Mouse (Mus musculus) midbrain, embryonic 11.5 days (tissue): ENCODE data around the gene Hdgf. TPM values are rescaled to one million over a fixed set of nuclear protein-coding genes. Genes with fewer than 3 reads are reported as not detected.
A peak's percentile ranks its signal among the peaks of the same experiment; 100 is the strongest.

Experiments used
- ATAC-seq: fragments of 200-750 bp; cut with Nextera tagmentation; 2 replicates; pipeline ENCODE4 v1.8.0; 2017; ENCODE audit warnings: moderate TSS enrichment, moderate library complexity; ENCODE audit not compliant: low FRiP score
- DNase-seq: peaks from one replicate; pipeline ENCODE4 v3.0.0; 2015; ENCODE audit warnings: low spot score; ENCODE audit errors: missing footprints
- H3K27ac ChIP-seq: fragments of 300-500 bp; sonication (generic); 2 replicates; pipeline ENCODE4 v1.5.1; 2014; ENCODE audit warnings: low read depth, low read length
- H3K27me3 ChIP-seq: fragments of 300-500 bp; sonication (generic); 2 replicates; pipeline ENCODE4 v1.6.1; 2014; ENCODE audit warnings: mild to moderate bottlenecking, low read length, moderate library complexity, mixed read lengths; ENCODE audit not compliant: control insufficient read depth, insufficient read depth
- H3K36me3 ChIP-seq: fragments of 300-500 bp; sonication (generic); 2 replicates; pipeline ENCODE4 v1.6.1; 2014; ENCODE audit warnings: mild to moderate bottlenecking, low read length, moderate library complexity, mixed read lengths; ENCODE audit not compliant: control insufficient read depth, insufficient read depth
- H3K4me1 ChIP-seq: fragments of 300-500 bp; sonication (generic); 2 replicates; pipeline ENCODE4 v1.6.1; 2014; ENCODE audit warnings: low read length; ENCODE audit not compliant: control insufficient read depth, insufficient read depth
- H3K4me2 ChIP-seq: fragments of 300-500 bp; sonication (generic); 2 replicates; pipeline ENCODE4 v1.6.1; 2014; ENCODE audit warnings: mild to moderate bottlenecking, moderate library complexity
- H3K4me3 ChIP-seq: fragments of 300-500 bp; sonication (generic); 2 replicates; pipeline ENCODE4 v1.5.1; 2014; ENCODE audit warnings: low read depth, low read length
- H3K9ac ChIP-seq: fragments of 300-500 bp; sonication (generic); 2 replicates; pipeline ENCODE4 v1.6.1; 2014; ENCODE audit warnings: low read length
- H3K9me3 ChIP-seq: fragments of 300-500 bp; sonication (generic); 2 replicates; pipeline ENCODE4 v1.6.1; 2016; ENCODE audit warnings: low read length; ENCODE audit not compliant: control insufficient read depth
- WGBS: fragments of 180-500 bp; shearing (Covaris S2); extraction: QIAGEN DNeasy Blood & Tissue Kit; methylation state at CpG from one replicate; pipeline ENCODE4 v1.1.7; 2014; 5-methylcytosine and 5-hydroxymethylcytosine counted together
- polyA plus RNA-seq: library from polyadenylated mRNA; unstranded; fragments of >200 nt; fragmentation: Nextera tagmentation; extraction: Ambion mirVana; gene quantifications from 2 replicates; pipeline ENCODE4 v1.2.1, GENCODE M21; 2014

Gene Hdgf
- polyA plus RNA-seq, 1 experiment from 2014 or later = 268 TPM

- whole genome bisulfite sequencing = 37% methylated on average over 4 of the region's 4 CpGs
- no peaks in the 10 kb centered on the region for H3K36me3 ChIP-seq
- no peak for ATAC-seq
- H3K9ac ChIP-seq = no peak overlapping the region; the same call in 1 of the 2 replicates
- DNase-seq = no peak
- H3K27ac ChIP-seq = no peak overlapping the region
- H3K4me1 ChIP-seq = peaks cover 23% of the 10 kb centered on the region
- H3K9me3 ChIP-seq = no peaks in the 10 kb centered on the region
- no peak overlapping the region for H3K4me2 ChIP-seq
- H3K4me3 ChIP-seq = no peak overlapping the region
- no peaks in the 10 kb centered on the region for H3K27me3 ChIP-seq
Observed at GRCm38 (mm10) chr3:87958476-87958875, 52.4 kb downstream of the Hdgf start.

DNA sequence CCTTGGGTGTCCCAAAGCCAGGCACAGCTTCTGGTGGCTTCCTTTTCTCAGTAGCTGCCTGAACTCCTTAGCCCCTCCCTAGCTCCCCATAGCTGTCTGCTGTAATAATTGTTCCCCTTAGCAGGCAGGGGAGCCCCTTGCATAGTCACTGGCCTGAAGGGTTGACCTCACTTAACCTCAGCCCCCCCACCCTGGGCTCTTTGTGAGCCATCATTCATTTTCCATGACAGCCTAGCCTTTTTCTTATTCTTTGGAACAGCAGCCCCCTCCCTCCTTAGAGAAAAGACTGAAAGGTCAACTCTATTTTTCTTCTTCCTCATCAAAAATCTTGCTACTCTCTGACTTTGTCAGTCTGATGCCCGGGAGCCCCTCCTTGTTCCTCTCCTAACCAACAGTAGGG, 52.8 kb downstream of the Hdgf start:
- H3K27me3 ChIP-seq = no peaks in the 10 kb centered on the region
- 46% methylated on average over 1 of the region's 1 CpGs for WGBS
- DNase-seq = peak; percentile 84
- H3K36me3 ChIP-seq = no peaks in the 10 kb centered on the region
- no peak overlapping the region for H3K4me3 ChIP-seq
- H3K4me1 ChIP-seq = peaks cover 23% of the 10 kb centered on the region
- no peak for ATAC-seq
- no peaks in the 10 kb centered on the region for H3K9me3 ChIP-seq
- 0 out of 2 replicates have a peak overlapping the region, but pooled peaks have one; percentile 3 for H3K9ac ChIP-seq
- H3K4me2 ChIP-seq = no peak overlapping the region
- H3K27ac ChIP-seq = no peak overlapping the region; the same call in 1 of the 2 replicates

DNA sequence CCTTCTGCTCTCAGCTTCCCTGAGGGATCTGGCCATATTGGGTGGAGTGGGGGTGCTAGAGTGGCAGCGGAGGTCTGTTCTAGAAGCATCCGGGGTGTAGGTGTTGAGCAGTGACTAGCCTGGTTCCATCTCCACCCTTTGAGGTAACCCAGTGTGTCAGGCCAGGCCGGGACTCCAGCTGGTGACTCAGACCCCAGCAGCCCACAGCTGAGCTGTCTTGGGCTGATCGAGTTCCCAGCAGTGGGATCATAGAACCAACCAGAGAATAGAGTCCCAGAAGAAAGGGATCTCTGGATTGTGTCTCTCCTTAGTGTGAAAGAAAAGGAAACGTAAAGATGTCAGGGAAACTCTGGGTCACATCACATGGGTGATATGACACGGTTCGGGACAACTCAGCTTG, 53.2 kb downstream of the Hdgf start:
- peak; percentile 83 for DNase-seq
- H3K4me3 ChIP-seq = no peak overlapping the region
- H3K27ac ChIP-seq = peak overlapping the region; percentile 95; the same call in 1 of the 2 replicates
- H3K4me2 ChIP-seq = no peak overlapping the region
- H3K9ac ChIP-seq = no peak overlapping the region
- no peaks in the 10 kb centered on the region for H3K27me3 ChIP-seq
- ATAC-seq = no peak
- WGBS = 73% methylated on average over 7 of the region's 7 CpGs
- H3K9me3 ChIP-seq = no peaks in the 10 kb centered on the region
- H3K36me3 ChIP-seq = no peaks in the 10 kb centered on the region
- H3K4me1 ChIP-seq = peaks cover 23% of the 10 kb centered on the region

DNA sequence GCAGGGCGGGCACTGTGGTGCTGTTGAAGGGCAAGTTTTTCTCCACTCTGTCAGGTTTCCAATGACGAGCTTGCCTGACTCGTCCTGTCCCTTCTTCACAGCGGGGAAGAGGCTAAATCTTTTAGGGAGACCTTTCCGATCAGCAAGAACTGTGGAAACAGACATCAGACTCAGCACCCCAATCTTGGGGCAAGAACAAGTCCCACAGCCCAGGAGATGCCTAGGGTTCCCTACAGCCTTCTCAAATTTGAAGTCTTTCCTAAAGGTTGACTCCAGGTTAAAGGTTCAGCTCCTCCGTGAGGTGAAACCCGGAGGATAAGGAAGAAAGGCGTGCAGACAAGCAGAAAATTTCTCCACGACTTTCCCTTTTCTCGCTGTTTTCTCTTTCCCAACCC, 54.1 kb downstream of the Hdgf start:
- Histone ChIP-seq H3K27ac (peak overlapping the region; percentile 95), H3K4me3 (peak overlapping the region; percentile 21), H3K4me1 (peaks cover 23% of the 10 kb centered on the region), H3K9ac (peak overlapping the region; percentile 67), H3K9me3 (no peaks in the 10 kb centered on the region), H3K36me3 (no peaks in the 10 kb centered on the region), H3K4me2 (peak overlapping the region; percentile 53), H3K27me3 (no peaks in the 10 kb centered on the region)
- ATAC-seq (peak; percentile 4; the same call in 1 of the 2 replicates), DNase-seq (no peak)
- 1% methylated on average over 10 of the region's 10 CpGs for WGBS

GRCm38 (mm10) chr3:87960586-87961191, 54.6 kb downstream of the Hdgf start:
- no peaks in the 10 kb centered on the region for H3K36me3 ChIP-seq
- peak overlapping the region; percentile 53 for H3K4me2 ChIP-seq
- DNase-seq (peak; percentile 98), ATAC-seq (peak; percentile 96)
- WGBS = under 1% methylated on average over 27 of the region's 27 CpGs
- H3K9me3 ChIP-seq = no peaks in the 10 kb centered on the region
- H3K9ac ChIP-seq = peak overlapping the region; percentile 67
- peak overlapping the region; percentile 21 for H3K4me3 ChIP-seq
- peak overlapping the region; percentile 95 for H3K27ac ChIP-seq
- H3K27me3 ChIP-seq = no peaks in the 10 kb centered on the region
- H3K4me1 ChIP-seq = peaks cover 23% of the 10 kb centered on the region

Other genes with a start within 250 kb of the Hdgf start
- 0.08 and 0.21 TPM in 2 replicates for gene Lrrc71, start 157.7 kb upstream of the Hdgf start, polyA plus RNA-seq
- gene Ntrk1, start 111.2 kb upstream of the Hdgf start, polyA plus RNA-seq = 2.4 and 3.2 TPM in 2 replicates
- gene Insrr, start 109.4 kb upstream of the Hdgf start, polyA plus RNA-seq = 0.51 and 0.71 TPM in 2 replicates
- gene Pear1, start 82.0 kb upstream of the Hdgf start, polyA plus RNA-seq = 5.4 and 6.9 TPM in 2 replicates
- not detected in 2 replicates for gene Sh2d2a, start 59.6 kb upstream of the Hdgf start, polyA plus RNA-seq
- 18.4 and 20.4 TPM in 2 replicates for gene Prcc, start 20.7 kb upstream of the Hdgf start, polyA plus RNA-seq
- gene Mrpl24, start 13.2 kb downstream of the Hdgf start, polyA plus RNA-seq = 73.9 and 84.5 TPM in 2 replicates
- gene Isg20l2, start 24.0 kb downstream of the Hdgf start, polyA plus RNA-seq = 53.9 and 54.8 TPM in 2 replicates
- 14.6 and 17.0 TPM in 2 replicates for gene Rrnad1, start 24.4 kb downstream of the Hdgf start, polyA plus RNA-seq
- gene Crabp2, start 42.3 kb downstream of the Hdgf start, polyA plus RNA-seq = 539 and 540 TPM in 2 replicates
- 70.3 and 85.4 TPM in 2 replicates for gene Nes, start 64.8 kb downstream of the Hdgf start, polyA plus RNA-seq
- gene Bcan, start 93.9 kb downstream of the Hdgf start, polyA plus RNA-seq = 0.37 and 0.44 TPM in 2 replicates
- 0.11 TPM in 1 of 2 replicates, not detected in the other for gene Hapln2, start 121.3 kb downstream of the Hdgf start, polyA plus RNA-seq
- 31.8 and 32.9 TPM in 2 replicates for gene Gpatch4, start 136.8 kb downstream of the Hdgf start, polyA plus RNA-seq
- gene Naxe, start 152.2 kb downstream of the Hdgf start, polyA plus RNA-seq = 126 and 128 TPM in 2 replicates
- not detected in 2 replicates for gene Ttc24, start 172.0 kb downstream of the Hdgf start, polyA plus RNA-seq
- 15.0 and 16.5 TPM in 2 replicates for gene Iqgap3, start 175.7 kb downstream of the Hdgf start, polyA plus RNA-seq
- 9.0 and 10.9 TPM in 2 replicates for gene Mef2d, start 236.1 kb downstream of the Hdgf start, polyA plus RNA-seq